Mouse (Mus musculus) kidney, embryonic 16.5 days (tissue): ENCODE measurements at regions not wholly inside any gene's neighbourhood (a gene's known extent, or its start where the extent isn't known, plus 50 kb on each side); places are given as distances from the start of the nearest gene placed in this dataset.

Experiments used
- ATAC-seq: fragments of 200-750 bp; cut with Nextera tagmentation; 2 replicates; pipeline ENCODE4 v1.8.0; 2017; ENCODE audit warnings: moderate TSS enrichment; ENCODE audit not compliant: low FRiP score, low TSS enrichment
- H3K27ac ChIP-seq: fragments of 300-500 bp; sonication (generic); 2 replicates; pipeline ENCODE4 v1.5.1; 2014; ENCODE audit warnings: low read length
- H3K27me3 ChIP-seq: fragments of 300-500 bp; sonication (generic); 2 replicates; pipeline ENCODE4 v1.6.1; 2014; ENCODE audit warnings: low read length, control low read depth, mixed read lengths; ENCODE audit not compliant: insufficient read depth
- H3K36me3 ChIP-seq: fragments of 300-500 bp; sonication (generic); 2 replicates; pipeline ENCODE4 v1.6.1; 2014; ENCODE audit warnings: low read length, control low read depth, mixed read lengths; ENCODE audit not compliant: insufficient read depth
- H3K4me1 ChIP-seq: fragments of 300-500 bp; sonication (generic); 2 replicates; pipeline ENCODE4 v1.6.1; 2014; ENCODE audit warnings: low read length, control low read depth, mixed read lengths; ENCODE audit not compliant: insufficient read depth
- H3K4me2 ChIP-seq: fragments of 300-500 bp; sonication (generic); replicated peaks from 2 replicates; pipeline ENCODE4 v1.6.1; 2014; ENCODE audit warnings: low read depth, low read length
- H3K4me3 ChIP-seq: fragments of 300-500 bp; sonication (generic); 2 replicates; pipeline ENCODE4 v1.5.1; 2014; ENCODE audit warnings: mild to moderate bottlenecking, low read length
- H3K9ac ChIP-seq: fragments of 300-500 bp; sonication (generic); replicated peaks from 2 replicates; pipeline ENCODE4 v1.6.1; 2014; ENCODE audit warnings: low read length
- H3K9me3 ChIP-seq: fragments of 300-500 bp; sonication (generic); 2 replicates; pipeline ENCODE4 v1.6.1; 2016; ENCODE audit warnings: low read length, control low read depth
- WGBS: fragments of 180-500 bp; shearing (Covaris S2); extraction: QIAGEN DNeasy Blood & Tissue Kit; methylation state at CpG from one replicate; pipeline ENCODE4 v1.1.7; 2014; 5-methylcytosine and 5-hydroxymethylcytosine counted together

DNA sequence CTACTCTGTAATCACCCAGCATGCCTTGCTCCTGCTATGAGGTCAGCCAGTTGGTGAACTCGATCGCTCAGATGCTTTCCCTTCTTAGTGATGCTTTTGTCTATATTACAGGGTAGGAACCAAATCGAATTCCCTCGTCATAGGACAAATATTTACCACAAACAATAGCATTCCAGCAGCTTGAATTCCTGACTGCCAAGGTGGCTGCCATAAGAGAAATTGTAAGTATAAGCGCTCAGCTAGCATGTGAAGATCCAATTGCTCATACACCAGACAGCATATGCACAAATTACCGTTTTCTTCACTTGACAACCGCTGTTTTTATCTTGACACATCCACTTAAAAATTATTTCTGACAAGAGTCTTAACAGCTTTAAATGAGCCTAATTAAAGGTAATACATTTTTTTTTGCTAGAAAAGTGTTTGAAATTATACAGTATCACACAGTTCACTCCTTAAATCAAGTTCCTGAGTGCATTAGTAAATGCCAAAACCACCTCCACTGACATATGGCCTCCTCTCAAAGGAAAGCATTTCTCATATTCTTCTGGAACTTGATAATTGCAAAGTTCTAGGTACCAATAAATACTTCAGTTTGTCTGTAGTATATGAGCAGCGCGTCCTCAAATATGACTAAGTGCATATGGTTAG lies 513.2 kb upstream of the Adamts9 start:
- Histone ChIP-seq H3K4me2 (no peak overlapping the region), H3K4me1 (no peaks in the 10 kb centered on the region), H3K4me3 (no peak overlapping the region), H3K36me3 (no peaks in the 10 kb centered on the region), H3K9me3 (no peaks in the 10 kb centered on the region), H3K27me3 (no peaks in the 10 kb centered on the region), H3K9ac (no peak overlapping the region), H3K27ac (no peak overlapping the region)
- 91% methylated on average over 9 of the region's 9 CpGs for WGBS
- no peak for ATAC-seq

DNA sequence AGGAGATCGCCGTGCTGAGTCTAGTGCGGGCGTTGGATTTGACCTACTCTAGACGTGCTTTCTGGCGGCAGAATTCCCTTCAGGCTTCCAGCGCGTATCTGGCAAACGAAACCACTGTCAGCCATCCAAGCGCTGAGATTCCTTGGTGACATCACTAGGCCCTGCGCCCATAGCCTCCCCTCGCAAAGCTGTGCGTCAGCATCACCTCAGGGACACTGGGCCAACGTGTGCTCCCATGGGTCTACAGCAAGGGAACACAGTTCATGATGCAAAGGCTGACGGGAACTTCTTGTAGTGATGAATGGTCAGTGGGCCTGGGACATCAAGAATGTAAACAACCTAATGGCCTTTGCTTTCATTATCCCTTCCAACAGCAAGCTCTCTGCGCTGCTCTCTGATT lies 502.3 kb upstream of the Adamts9 start:
- Histone ChIP-seq H3K9ac (no peak overlapping the region), H3K4me3 (no peak overlapping the region), H3K27me3 (no peaks in the 10 kb centered on the region), H3K27ac (no peak overlapping the region), H3K9me3 (no peaks in the 10 kb centered on the region), H3K4me2 (no peak overlapping the region), H3K36me3 (no peaks in the 10 kb centered on the region), H3K4me1 (0 out of 2 replicates have a peak, but pooled peaks cover 9% of the 10 kb centered on the region)
- WGBS = 63% methylated on average over 16 of the region's 16 CpGs
- ATAC-seq = 0 out of 2 replicates have a peak, but pooled peaks have one; percentile 42

GRCm38 (mm10) chr6:93445124-93445523 lies 501.8 kb upstream of the Adamts9 start:
- Histone ChIP-seq H3K4me3 (no peak overlapping the region), H3K9me3 (no peaks in the 10 kb centered on the region), H3K4me1 (0 out of 2 replicates have a peak, but pooled peaks cover 9% of the 10 kb centered on the region), H3K9ac (no peak overlapping the region), H3K27me3 (no peaks in the 10 kb centered on the region), H3K27ac (no peak overlapping the region), H3K4me2 (no peak overlapping the region), H3K36me3 (no peaks in the 10 kb centered on the region)
- WGBS = 60% methylated on average over 5 of the region's 5 CpGs
- no peak for ATAC-seq

GRCm38 (mm10) chr6:93443766-93444557 lies 500.7 kb upstream of the Adamts9 start:
- Histone ChIP-seq H3K4me2 (0 out of 2 replicates have a peak overlapping the region, but pooled peaks have one; percentile 1), H3K27ac (peak overlapping the region; percentile 53; the same call in 1 of the 2 replicates)

DNA sequence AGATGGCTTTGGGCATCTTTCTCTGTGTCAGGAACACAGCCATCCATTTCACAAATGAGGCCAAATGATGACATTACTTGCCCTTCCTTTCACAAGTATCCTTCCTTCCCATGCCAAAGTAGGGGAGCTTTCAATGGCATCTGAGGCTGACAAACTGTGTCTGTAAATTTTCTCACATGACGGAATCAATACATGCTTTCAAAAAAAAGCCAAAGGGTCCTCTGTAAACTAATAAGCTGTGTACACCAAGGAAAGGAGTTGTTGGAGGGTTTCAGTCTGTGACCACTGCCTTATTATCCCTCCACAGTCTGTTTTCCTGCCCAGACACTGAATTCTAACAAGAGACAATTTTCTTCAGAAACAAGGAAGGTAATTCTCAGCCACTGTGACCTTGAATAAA lies 490.2 kb upstream of the Adamts9 start:
- no peak for ATAC-seq
- Histone ChIP-seq H3K36me3 (no peaks in the 10 kb centered on the region), H3K27me3 (no peaks in the 10 kb centered on the region), H3K9me3 (peaks cover 8% of the 10 kb centered on the region; the same call in 1 of the 2 replicates), H3K4me1 (no peaks in the 10 kb centered on the region), H3K4me3 (no peak overlapping the region), H3K4me2 (no peak overlapping the region), H3K27ac (no peak overlapping the region), H3K9ac (no peak overlapping the region)
- 96% methylated on average over 1 of the region's 1 CpGs for WGBS

More at GRCm38 (mm10) chr6:93443766-93444557, 500.7 kb upstream of the Adamts9 start:
- Histone ChIP-seq H3K9me3 (no peaks in the 10 kb centered on the region), H3K4me1 (0 out of 2 replicates have a peak, but pooled peaks cover 9% of the 10 kb centered on the region), H3K9ac (no peak overlapping the region), H3K36me3 (no peaks in the 10 kb centered on the region), H3K27me3 (no peaks in the 10 kb centered on the region), H3K4me3 (no peak overlapping the region)
- WGBS = 21% methylated on average over 11 of the region's 11 CpGs
- ATAC-seq = no peak

DNA sequence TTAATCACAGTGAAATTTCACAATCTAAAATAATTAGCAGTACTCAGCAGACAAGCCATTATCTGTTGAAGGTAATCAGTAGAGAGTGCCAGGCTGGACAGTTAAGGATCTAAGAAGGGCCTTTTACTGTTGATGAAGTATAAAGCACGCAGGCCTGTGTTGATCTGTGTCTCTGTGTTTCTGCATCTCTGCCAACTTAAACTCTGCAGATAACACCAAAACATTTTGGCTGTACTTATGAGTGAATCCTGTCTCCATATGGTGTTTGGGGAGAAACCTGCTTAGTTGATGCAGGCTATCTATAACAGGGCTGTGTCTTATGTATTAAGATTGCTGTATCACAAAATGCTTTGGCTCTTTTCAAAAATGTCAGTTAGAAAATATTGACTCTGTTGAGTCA lies 482.8 kb upstream of the Adamts9 start:
- Histone ChIP-seq H3K4me3 (no peak overlapping the region), H3K9me3 (peaks cover 8% of the 10 kb centered on the region; the same call in 1 of the 2 replicates), H3K36me3 (no peaks in the 10 kb centered on the region), H3K4me2 (no peak overlapping the region), H3K9ac (no peak overlapping the region), H3K4me1 (no peaks in the 10 kb centered on the region), H3K27ac (no peak overlapping the region), H3K27me3 (no peaks in the 10 kb centered on the region)
- ATAC-seq = no peak
- 78% methylated on average over 1 of the region's 1 CpGs for WGBS

- no peaks in the 10 kb centered on the region for H3K4me1 ChIP-seq
- H3K27ac ChIP-seq = no peak overlapping the region
- H3K36me3 ChIP-seq = no peaks in the 10 kb centered on the region
- 72% methylated on average over 3 of the region's 3 CpGs for WGBS
- H3K9me3 ChIP-seq = no peaks in the 10 kb centered on the region
- no peak overlapping the region for H3K4me2 ChIP-seq
- H3K27me3 ChIP-seq = no peaks in the 10 kb centered on the region
- no peak for ATAC-seq
- H3K4me3 ChIP-seq = no peak overlapping the region
- H3K9ac ChIP-seq = no peak overlapping the region
Measured at GRCm38 (mm10) chr6:93422906-93423305, 479.6 kb upstream of the Adamts9 start.

- Histone ChIP-seq H3K9me3 (no peaks in the 10 kb centered on the region), H3K9ac (no peak overlapping the region), H3K4me2 (no peak overlapping the region), H3K27me3 (no peaks in the 10 kb centered on the region), H3K36me3 (no peaks in the 10 kb centered on the region), H3K4me3 (no peak overlapping the region), H3K4me1 (no peaks in the 10 kb centered on the region), H3K27ac (no peak overlapping the region)
- no peak for ATAC-seq
- WGBS = 36% methylated on average over 4 of the region's 4 CpGs
Measured at GRCm38 (mm10) chr6:93422253-93422652, 479.0 kb upstream of the Adamts9 start.

DNA sequence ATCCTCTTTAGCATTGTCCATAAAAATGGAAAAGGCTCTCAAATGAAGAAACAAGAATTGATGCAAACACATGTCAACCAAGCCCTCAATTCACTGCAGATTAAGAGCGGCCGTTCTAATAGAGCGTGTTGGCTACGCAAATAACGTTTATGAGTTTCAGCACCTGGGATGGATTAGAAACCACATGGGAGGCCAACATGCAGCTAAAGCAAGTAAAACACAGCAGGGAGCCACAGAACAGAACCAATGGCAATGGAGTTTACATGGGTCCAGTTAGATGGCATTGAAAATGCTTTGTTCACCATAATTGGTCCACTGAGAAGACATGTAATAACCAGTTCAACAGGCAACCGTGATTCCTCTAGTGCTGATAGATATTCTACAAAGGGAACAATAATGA lies 474.3 kb upstream of the Adamts9 start:
- Histone ChIP-seq H3K36me3 (no peaks in the 10 kb centered on the region), H3K9ac (no peak overlapping the region), H3K27ac (no peak overlapping the region), H3K27me3 (no peaks in the 10 kb centered on the region), H3K4me1 (no peaks in the 10 kb centered on the region), H3K9me3 (no peaks in the 10 kb centered on the region), H3K4me2 (no peak overlapping the region), H3K4me3 (no peak overlapping the region)
- ATAC-seq = no peak
- 94% methylated on average over 6 of the region's 6 CpGs for WGBS

DNA sequence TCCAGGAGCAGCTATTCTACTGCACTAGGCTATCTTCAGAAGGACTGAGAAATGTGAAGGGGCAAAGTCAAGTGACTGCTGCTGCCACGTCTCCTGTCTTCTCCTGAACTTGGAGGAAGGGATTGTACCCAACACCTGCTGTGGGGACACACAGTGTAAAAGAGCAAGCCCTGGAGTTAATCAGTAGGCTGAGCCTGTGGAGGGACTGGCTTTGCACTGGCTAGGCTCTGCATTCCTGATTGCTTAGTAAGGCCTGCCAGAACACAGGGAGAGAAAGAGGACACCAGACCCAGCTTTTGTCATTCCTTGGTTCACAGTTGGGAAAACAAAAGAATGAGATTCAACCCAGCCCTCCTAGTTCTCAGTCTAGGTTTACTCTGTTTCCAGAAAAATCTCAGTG lies 472.7 kb upstream of the Adamts9 start:
- H3K9ac ChIP-seq = no peak overlapping the region
- H3K9me3 ChIP-seq = no peaks in the 10 kb centered on the region
- ATAC-seq = no peak
- WGBS = 54% methylated on average over 1 of the region's 1 CpGs
- H3K27me3 ChIP-seq = no peaks in the 10 kb centered on the region
- no peak overlapping the region for H3K4me3 ChIP-seq
- no peak overlapping the region for H3K4me2 ChIP-seq
- no peak overlapping the region for H3K27ac ChIP-seq
- H3K36me3 ChIP-seq = no peaks in the 10 kb centered on the region
- H3K4me1 ChIP-seq = no peaks in the 10 kb centered on the region
